In the genomic region with DNA sequence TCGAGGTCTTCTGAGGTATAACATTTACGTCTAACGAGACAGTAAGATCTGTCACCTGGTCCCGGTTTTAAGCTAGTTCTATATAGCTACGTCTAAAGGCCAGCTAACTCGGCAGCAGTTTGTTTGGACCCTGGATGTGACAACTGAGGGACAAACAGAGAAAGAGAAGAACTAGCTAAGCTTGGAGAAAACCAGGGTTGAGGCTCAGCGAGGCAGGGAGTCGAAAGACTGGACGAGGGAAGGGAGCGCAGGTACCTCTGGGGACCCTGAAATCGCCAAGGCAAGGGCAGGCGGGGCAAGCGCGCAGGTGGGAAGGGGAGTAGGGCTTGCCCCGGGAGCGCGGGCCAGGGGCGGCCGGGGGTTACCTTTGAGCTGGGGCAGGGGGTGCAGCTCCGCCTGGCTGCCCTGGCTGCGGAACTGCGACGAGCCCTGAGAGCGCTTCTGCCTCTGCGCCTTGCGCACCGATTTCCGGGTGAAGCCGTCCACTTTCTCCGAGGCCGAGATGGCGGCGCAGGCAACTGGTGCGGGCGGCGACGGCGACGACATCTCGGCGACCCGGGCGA, we compare ENCODE assay signal across 8 mouse cellular contexts. TPM values are rescaled to one million over a fixed set of nuclear protein-coding genes. Genes with fewer than 3 reads are reported as not detected.
DNase-seq lines count a peak whose midpoint lies in the region; ATAC-seq and TF ChIP-seq lines count a peak whose summit lies in the region.

No protein-coding gene starts in this region.

- TF ChIP-seq POLR2A in liver, adult 2 months (IDR thresholded peaks at IDR 0.05; ENCODE audit: extremely low read depth, insufficient read depth, low read length), result no peak

- peaks cover 6% of the 10 kb centered on the region; the same call in 1 of the 2 replicates for H3K4me1 ChIP-seq in intestine, embryonic 15.5 days (replicated peaks)
- H3K4me1 ChIP-seq in liver, adult 2 months (ENCODE audit: control insufficient read depth, insufficient read depth, low read length), result peaks cover 8% of the 10 kb centered on the region

- H3K27ac ChIP-seq in intestine, embryonic 15.5 days, result peak overlapping the region; percentile 97
- H3K27ac ChIP-seq in liver, adult 2 months (replicated peaks; ENCODE audit: insufficient read depth, low read depth, low read length), result peak overlapping the region; percentile 100

- H3K79me2 ChIP-seq in liver, adult 2 months (ENCODE audit: control insufficient read depth, insufficient read depth, low read length), result peaks cover 19% of the 10 kb centered on the region

- H3K27me3 ChIP-seq in intestine, embryonic 15.5 days (replicated peaks), result no peaks in the 10 kb centered on the region
- no peaks in the 10 kb centered on the region for H3K27me3 ChIP-seq in liver, adult 2 months (ENCODE audit: control insufficient read depth, insufficient read depth, low read length)

- H3K36me3 ChIP-seq in intestine, embryonic 15.5 days, result no peaks in the 10 kb centered on the region
- no peaks in the 10 kb centered on the region for H3K36me3 ChIP-seq in liver, adult 2 months (ENCODE audit: control insufficient read depth, insufficient read depth, low read length)

- H3K4me2 ChIP-seq in intestine, embryonic 15.5 days (replicated peaks), result peak overlapping the region; percentile 64

- no peak for ATAC-seq in intestine, embryonic 15.5 days

- no peak for TF ChIP-seq CTCF in liver, adult 2 months (IDR thresholded peaks at IDR 0.05; ENCODE audit: low read depth, low read length)

- 0% methylated on average over 33 of the region's 43 CpGs for WGBS in intestine, embryonic 15.5 days
- WGBS in liver, adult 2 months, result under 1% methylated on average over 43 of the region's 43 CpGs

- peak; percentile 43 for DNase-seq in gastrocnemius, adult 18-20 months (ENCODE audit: low spot score)
- no peak for DNase-seq in gastrocnemius, adult 8-10 months (ENCODE audit: low spot score in 2 of 2)
- peak; percentile 36 for DNase-seq in c-Kit-negative CD71-positive TER-119-positive erythroid progenitor cells, embryonic 14.5 days (ENCODE audit: low read depth, low spot score)
- peak; percentile 62 for DNase-seq in gastrocnemius, postnatal 10 days
- DNase-seq in liver, adult 2 months (ENCODE audit: extremely low read depth, low read depth, low spot score), result no peak
- DNase-seq in natural killer cell, adult 2 months (ENCODE audit: low spot score in 2 of 2), result peak; percentile 49 to 65
- peak; percentile 70 to 73 for DNase-seq in thymus, adult 18-20 months

- peak overlapping the region; percentile 87 for H3K4me3 ChIP-seq in intestine, embryonic 15.5 days (replicated peaks)
- peak overlapping the region; percentile 100 for H3K4me3 ChIP-seq in liver, adult 2 months (ENCODE audit: insufficient read depth, low read depth, low read length)

- H3K9me3 ChIP-seq in intestine, embryonic 15.5 days, result no peaks in the 10 kb centered on the region

- H3K9ac ChIP-seq in intestine, embryonic 15.5 days, result peak overlapping the region; percentile 87
- H3K9ac ChIP-seq in liver, adult 2 months (ENCODE audit: low read depth, low read length), result peak overlapping the region; percentile 100

RNA-seq across cellular contexts. Expression of a gene that starts 7.1 kb away (rescaled TPM):
- 10 to 100 TPM; 66.2 to 76.8 TPM for total RNA-seq in gastrocnemius, adult 18-20 months (2021)
- total RNA-seq in gastrocnemius, adult 8-10 months (2022), result 10 to 100 TPM; 62.4 to 75.3 (median 67.2) TPM
- total RNA-seq in gastrocnemius, postnatal 10 days (2021), result 10 to 100 TPM; 68.2 to 69.3 TPM
- 23.7 and 27.0 TPM in 2 replicates for polyA plus RNA-seq in intestine, embryonic 15.5 days (2015; fragmentation: Nextera tagmentation; extraction: Ambion mirVana)
- total RNA-seq in liver, adult 2 months (2014; rRNA removed), result 149 and 170 TPM in 2 replicates
- 75.3 and 80.3 TPM in 2 replicates for polyA plus RNA-seq in liver, adult 2 months (2012; rRNA removed)

Comparison
In these comparisons a context has a peak if more than half of its experiments do, and no peak if none do; other contexts are left out.
1. DNase-seq: peak in gastrocnemius, adult 18-20 months (single experiment), c-Kit-negative CD71-positive TER-119-positive erythroid progenitor cells, embryonic 14.5 days (single experiment), gastrocnemius, postnatal 10 days (single experiment), natural killer cell, adult 2 months (2 of 2) and thymus, adult 18-20 months (2 of 2); none in gastrocnemius, adult 8-10 months (0 of 2) and liver, adult 2 months (single experiment).